Mouse (Mus musculus) heart, embryonic 12.5 days (tissue): ENCODE measurements around the gene Usp34. TPM values are rescaled to one million over a fixed set of nuclear protein-coding genes. Genes with fewer than 3 reads are reported as not detected.
A peak's percentile ranks its signal among the peaks of the same experiment; 100 is the strongest.
"Not testable (repeated sequence)": the region's sequence is repeated elsewhere in the genome, so short reads cannot be mapped to it uniquely, and the experiment has no call there.

Source experiments
- ATAC-seq: fragments of 200-750 bp; cut with Nextera tagmentation; 2 replicates; pipeline ENCODE4 v1.8.0; 2017; ENCODE audit warnings: moderate TSS enrichment, moderate library complexity; ENCODE audit not compliant: insufficient number of reproducible peaks, low FRiP score
- H3K27ac ChIP-seq: fragments of 300-500 bp; sonication (generic); 2 replicates; pipeline ENCODE4 v1.5.1; 2016; ENCODE audit warnings: mild to moderate bottlenecking, moderate library complexity; ENCODE audit not compliant: poor library complexity, severe bottlenecking
- H3K27me3 ChIP-seq: fragments of 300-500 bp; sonication (generic); replicated peaks from 2 replicates; pipeline ENCODE4 v1.6.1; 2016; ENCODE audit warnings: mild to moderate bottlenecking, moderate library complexity
- H3K36me3 ChIP-seq: fragments of 300-500 bp; sonication (generic); 2 replicates; pipeline ENCODE4 v1.6.1; 2016; ENCODE audit warnings: mild to moderate bottlenecking, moderate library complexity
- H3K4me1 ChIP-seq: fragments of 300-500 bp; sonication (generic); replicated peaks from 2 replicates; pipeline ENCODE4 v1.6.1; 2016; ENCODE audit warnings: mild to moderate bottlenecking
- H3K4me2 ChIP-seq: fragments of 300-500 bp; sonication (generic); 2 replicates; pipeline ENCODE4 v1.6.1; 2016; ENCODE audit warnings: mild to moderate bottlenecking, moderate library complexity
- H3K4me3 ChIP-seq: fragments of 300-500 bp; sonication (generic); 2 replicates; pipeline ENCODE4 v1.5.1; 2016; ENCODE audit warnings: mild to moderate bottlenecking
- H3K9ac ChIP-seq: fragments of 300-500 bp; sonication (generic); 2 replicates; pipeline ENCODE4 v1.6.1; 2016; ENCODE audit warnings: mild to moderate bottlenecking, moderate library complexity
- H3K9me3 ChIP-seq: fragments of 300-500 bp; sonication (generic); replicated peaks from 2 replicates; pipeline ENCODE4 v1.6.1; 2016; ENCODE audit warnings: mild to moderate bottlenecking, moderate library complexity
- WGBS: fragments of 180-500 bp; shearing (Covaris S2); methylation state at CpG from one replicate; pipeline ENCODE4 v1.1.7; 2016; 5-methylcytosine and 5-hydroxymethylcytosine counted together
- polyA plus RNA-seq: library from polyadenylated mRNA; unstranded; fragments of >200 nt; fragmentation: Nextera tagmentation; extraction: Ambion mirVana; gene quantifications from 2 replicates; pipeline ENCODE4 v1.2.1, GENCODE M21; 2016

The Usp34 gene
- polyA plus RNA-seq, 1 experiment from 2014 or later, result 19.2 TPM

DNA sequence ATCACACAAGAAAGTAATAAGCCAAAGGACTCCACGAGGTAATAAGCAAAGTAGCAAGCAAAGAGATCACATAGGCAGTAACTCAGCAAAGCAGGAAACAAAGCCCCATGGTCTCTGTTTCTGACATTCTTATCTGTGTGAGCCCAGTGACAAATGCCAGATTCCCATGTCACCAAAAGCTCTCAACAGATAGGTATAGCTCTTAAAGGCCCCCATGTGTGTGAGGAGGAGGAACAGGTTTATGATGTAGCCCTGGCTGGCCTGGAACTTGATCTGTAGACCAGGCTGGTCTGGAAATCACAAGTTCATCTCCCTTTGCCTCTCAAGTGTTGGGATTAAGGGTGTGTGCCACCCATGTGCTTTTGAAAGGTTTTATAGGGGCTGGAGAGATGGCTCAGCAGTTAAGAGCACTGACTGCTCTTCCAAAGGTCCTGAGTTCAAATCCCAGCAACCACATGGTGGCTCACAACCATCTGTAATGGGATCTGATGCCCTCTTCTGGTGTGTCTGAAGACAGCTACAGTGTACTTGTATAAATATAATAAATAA lies 53.1 kb downstream of the Usp34 start:
- Histone ChIP-seq H3K27ac (peak overlapping the region; percentile 54; the same call in 1 of the 2 replicates), H3K36me3 (peaks cover 41% of the 10 kb centered on the region)
- H3K27me3 ChIP-seq, H3K9me3 ChIP-seq, ATAC-seq, H3K4me1 ChIP-seq, H3K4me3 ChIP-seq, H3K4me2 ChIP-seq, H3K9ac ChIP-seq: not testable (repeated sequence)
- WGBS, result 10% methylated on average over 1 of the region's 1 CpGs

DNA sequence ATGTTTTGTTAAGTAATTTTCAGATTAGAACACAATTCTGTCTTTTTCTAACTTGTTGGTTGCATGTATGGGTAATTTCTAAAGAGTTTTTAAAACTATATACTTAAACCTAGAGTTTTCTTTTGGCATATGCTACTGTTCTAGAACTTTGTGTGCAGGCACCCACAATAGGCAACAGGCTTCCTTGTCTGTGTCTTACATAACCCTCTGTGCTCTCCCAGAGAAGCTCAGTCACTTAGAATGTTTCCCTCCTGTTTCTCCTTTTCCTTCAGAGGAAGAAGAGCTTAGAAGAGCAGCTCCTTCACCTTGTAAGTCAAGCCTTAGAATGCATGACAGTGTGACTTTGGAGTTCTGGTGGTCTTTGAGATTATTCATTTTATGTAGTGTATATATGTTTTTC lies 55.6 kb downstream of the Usp34 start:
- Histone ChIP-seq H3K9ac (no peak overlapping the region), H3K9me3 (no peaks in the 10 kb centered on the region), H3K4me3 (no peak overlapping the region), H3K4me2 (no peak overlapping the region), H3K27ac (no peak overlapping the region), H3K36me3 (peaks cover 26% of the 10 kb centered on the region), H3K4me1 (peaks cover 7% of the 10 kb centered on the region), H3K27me3 (no peaks in the 10 kb centered on the region)
- no peak for ATAC-seq

DNA sequence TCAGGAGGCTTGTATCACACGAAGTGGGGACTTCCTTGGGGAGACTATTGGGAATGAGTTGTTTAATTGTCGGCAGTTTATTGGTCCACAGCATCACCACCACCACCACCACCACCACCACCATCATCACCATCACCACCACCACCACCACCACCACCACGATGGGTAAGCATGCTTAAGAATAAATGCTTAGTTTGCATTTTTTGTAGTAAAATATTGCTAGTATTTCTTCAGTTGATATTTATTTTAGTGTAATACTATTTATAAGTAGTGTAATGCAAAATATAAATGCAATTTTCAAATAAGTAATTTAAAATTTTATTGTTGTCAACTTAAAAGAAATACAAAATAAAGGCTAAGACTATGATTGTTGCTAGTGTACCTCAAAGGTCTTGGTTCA lies 57.7 kb downstream of the Usp34 start:
- H3K4me1 ChIP-seq, result peaks cover 5% of the 10 kb centered on the region
- H3K9me3 ChIP-seq, result no peaks in the 10 kb centered on the region
- H3K27ac ChIP-seq, result no peak overlapping the region
- H3K9ac ChIP-seq, result no peak overlapping the region
- H3K27me3 ChIP-seq, result no peaks in the 10 kb centered on the region
- ATAC-seq, result no peak
- H3K36me3 ChIP-seq, result peaks cover 29% of the 10 kb centered on the region
- no peak overlapping the region for H3K4me2 ChIP-seq
- WGBS, result 90% methylated on average over 3 of the region's 3 CpGs
- no peak overlapping the region for H3K4me3 ChIP-seq

DNA sequence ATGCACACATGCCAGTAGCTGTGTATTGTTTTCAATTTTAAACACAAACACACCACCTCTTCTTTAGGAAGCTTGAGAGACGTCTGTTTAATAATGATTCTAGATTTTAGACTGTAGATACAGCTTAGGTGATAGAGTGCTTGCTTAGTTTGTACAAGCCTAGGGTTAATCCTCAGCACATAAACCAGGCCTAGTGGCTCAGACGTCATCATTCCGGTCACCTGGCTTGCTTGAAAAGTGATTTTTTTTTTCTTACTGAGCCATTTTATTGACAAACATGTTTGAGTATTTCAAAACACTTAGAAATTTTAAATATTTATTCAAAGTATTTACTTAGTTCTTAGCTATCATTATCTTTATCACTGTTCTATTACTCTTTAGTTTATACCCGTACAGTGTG lies 65.3 kb downstream of the Usp34 start:
- no peak for ATAC-seq
- Histone ChIP-seq H3K27me3 (no peaks in the 10 kb centered on the region), H3K9ac (no peak overlapping the region), H3K36me3 (peaks cover 33% of the 10 kb centered on the region), H3K4me1 (no peaks in the 10 kb centered on the region), H3K27ac (no peak overlapping the region), H3K4me2 (no peak overlapping the region), H3K4me3 (no peak overlapping the region), H3K9me3 (no peaks in the 10 kb centered on the region)
- WGBS, result 87% methylated on average over 4 of the region's 4 CpGs

DNA sequence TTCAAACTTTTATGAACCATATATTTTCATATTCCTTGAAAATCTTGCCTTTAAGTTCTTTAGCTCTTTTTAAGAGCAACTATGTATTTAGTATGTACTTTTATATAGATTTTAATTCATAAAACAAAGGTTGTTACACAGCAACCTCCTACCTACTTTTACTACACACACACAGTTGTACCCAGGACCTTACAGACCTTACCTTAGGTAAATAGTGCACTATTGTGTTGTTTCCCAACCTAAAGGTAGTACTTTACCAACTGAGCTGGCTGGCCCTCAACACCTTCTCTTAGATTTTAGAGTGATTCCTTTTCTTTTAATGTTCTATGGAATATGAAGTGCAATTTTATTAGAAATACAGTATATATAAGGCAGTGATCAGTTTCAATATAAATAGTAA lies 65.8 kb downstream of the Usp34 start:
- Histone ChIP-seq H3K4me1 (no peaks in the 10 kb centered on the region), H3K4me3 (no peak overlapping the region), H3K36me3 (peaks cover 36% of the 10 kb centered on the region), H3K27me3 (no peaks in the 10 kb centered on the region), H3K4me2 (no peak overlapping the region), H3K9ac (no peak overlapping the region), H3K27ac (no peak overlapping the region), H3K9me3 (no peaks in the 10 kb centered on the region)
- no peak for ATAC-seq

DNA sequence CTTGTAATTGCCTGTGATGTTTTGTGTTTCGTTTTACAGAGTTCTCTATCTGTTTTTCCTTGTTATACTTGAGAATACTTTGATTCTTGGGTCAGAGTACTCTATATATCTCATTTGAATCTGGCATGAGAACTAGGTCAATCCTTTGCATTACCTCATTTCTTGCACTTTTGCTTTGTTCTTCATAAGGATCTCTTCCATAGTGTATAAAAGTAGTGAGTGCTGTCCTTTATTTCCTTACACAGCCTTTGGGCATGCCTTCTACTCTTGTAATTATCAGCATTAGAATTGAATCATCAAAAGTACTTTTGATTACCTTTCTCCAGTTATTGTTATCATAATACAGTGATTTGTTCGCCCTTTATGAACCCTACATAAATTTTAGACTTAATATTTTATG lies 73.4 kb downstream of the Usp34 start:
- Histone ChIP-seq H3K9me3 (no peaks in the 10 kb centered on the region), H3K27ac (no peak overlapping the region), H3K4me3 (no peak overlapping the region), H3K27me3 (no peaks in the 10 kb centered on the region), H3K9ac (no peak overlapping the region), H3K4me2 (no peak overlapping the region), H3K36me3 (peaks cover 34% of the 10 kb centered on the region), H3K4me1 (no peaks in the 10 kb centered on the region)
- 86% methylated on average over 2 of the region's 2 CpGs for WGBS
- no peak for ATAC-seq

DNA sequence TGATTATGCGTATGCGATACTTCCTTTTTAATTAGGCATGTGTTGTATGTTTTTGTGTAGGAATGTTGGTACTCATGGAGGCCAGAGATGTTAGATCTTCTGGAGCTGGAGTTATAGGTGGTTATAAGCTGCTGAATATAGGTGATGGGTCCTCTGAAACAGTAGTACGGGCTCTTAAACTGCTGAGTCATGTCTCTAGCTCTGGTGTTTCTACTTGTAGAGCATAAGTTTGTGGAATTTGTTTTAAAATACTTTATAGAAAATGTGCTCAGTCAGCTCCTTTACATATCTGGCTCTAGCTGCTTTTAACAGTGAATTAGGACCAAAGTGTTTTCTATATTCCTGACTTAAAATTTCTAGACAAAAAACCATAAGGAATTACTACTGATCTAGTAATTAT lies 73.9 kb downstream of the Usp34 start:
- ATAC-seq, result no peak
- H3K27ac ChIP-seq, result no peak overlapping the region
- H3K36me3 ChIP-seq, result peaks cover 29% of the 10 kb centered on the region
- H3K4me1 ChIP-seq, result no peaks in the 10 kb centered on the region
- 94% methylated on average over 3 of the region's 3 CpGs for WGBS
- H3K27me3 ChIP-seq, result no peaks in the 10 kb centered on the region
- no peaks in the 10 kb centered on the region for H3K9me3 ChIP-seq
- no peak overlapping the region for H3K4me3 ChIP-seq
- no peak overlapping the region for H3K4me2 ChIP-seq
- H3K9ac ChIP-seq, result no peak overlapping the region

DNA sequence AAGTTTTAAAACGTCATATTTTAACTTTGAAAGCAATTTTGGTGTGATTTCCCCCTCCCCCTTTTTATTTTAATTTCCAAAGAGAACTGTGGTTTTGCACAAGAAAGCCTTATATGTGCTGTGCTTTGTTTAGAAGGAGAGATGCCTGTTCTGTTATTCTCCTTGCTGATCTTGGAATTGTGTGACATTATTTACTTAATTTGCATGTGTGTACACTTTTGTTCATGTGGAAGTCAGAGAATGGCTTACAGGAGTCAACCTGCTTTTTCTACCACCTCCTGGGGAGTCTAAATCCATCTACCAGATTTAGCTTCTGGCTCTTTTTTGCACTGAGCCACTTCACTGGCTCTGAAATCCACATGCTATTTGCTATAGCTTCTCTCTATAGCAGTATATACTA lies 76.1 kb downstream of the Usp34 start:
- H3K9ac ChIP-seq, result no peak overlapping the region
- peaks cover 20% of the 10 kb centered on the region for H3K36me3 ChIP-seq
- H3K4me1 ChIP-seq, result no peaks in the 10 kb centered on the region
- WGBS, result 83% methylated on average over 1 of the region's 1 CpGs
- ATAC-seq, result no peak
- no peak overlapping the region for H3K4me2 ChIP-seq
- H3K27ac ChIP-seq, result no peak overlapping the region
- H3K27me3 ChIP-seq, result no peaks in the 10 kb centered on the region
- no peaks in the 10 kb centered on the region for H3K9me3 ChIP-seq
- no peak overlapping the region for H3K4me3 ChIP-seq

DNA sequence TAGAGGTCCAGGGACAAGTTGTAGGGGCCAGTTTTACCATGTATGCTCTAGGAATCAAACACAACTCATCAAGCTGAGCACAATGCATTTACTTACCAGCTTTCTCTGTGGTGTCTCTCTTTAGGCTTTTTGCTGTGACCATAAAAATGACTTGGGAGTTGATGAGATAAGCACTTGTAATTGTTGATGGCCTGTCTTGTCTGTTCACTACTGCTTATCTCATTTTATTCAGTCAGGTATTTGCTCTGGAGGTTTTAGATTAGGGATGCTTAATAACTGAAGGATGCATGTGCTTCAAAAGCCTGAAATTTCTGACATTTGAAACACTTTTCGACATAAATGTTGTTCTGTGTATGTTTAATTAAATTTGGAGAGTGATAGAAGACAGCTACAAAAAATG lies 83.0 kb downstream of the Usp34 start:
- Histone ChIP-seq H3K9ac (no peak overlapping the region), H3K4me2 (no peak overlapping the region), H3K4me1 (no peaks in the 10 kb centered on the region), H3K4me3 (no peak overlapping the region), H3K36me3 (peaks cover 39% of the 10 kb centered on the region), H3K27ac (no peak overlapping the region), H3K9me3 (no peaks in the 10 kb centered on the region), H3K27me3 (no peaks in the 10 kb centered on the region)
- WGBS, result 90% methylated on average over 1 of the region's 1 CpGs
- ATAC-seq, result no peak

DNA sequence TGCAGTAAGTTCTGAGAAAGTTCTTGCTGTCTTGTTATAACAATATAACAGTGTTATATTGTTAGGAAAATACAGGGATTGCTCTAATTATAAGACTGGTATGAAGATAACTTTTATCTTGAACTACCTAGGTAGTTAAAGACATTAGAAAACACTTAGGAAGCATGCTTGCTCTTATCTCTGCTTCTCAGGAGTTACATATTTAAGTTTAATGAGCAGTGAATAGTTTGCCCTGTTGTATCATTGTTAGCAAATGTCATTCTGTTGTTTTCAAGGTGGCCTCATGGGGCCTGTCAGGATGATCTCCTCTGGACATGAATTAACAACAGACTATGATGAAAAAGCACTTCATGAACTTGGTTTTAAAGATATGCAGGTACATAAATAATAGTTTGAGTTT lies 85.9 kb downstream of the Usp34 start:
- Histone ChIP-seq H3K4me2 (no peak overlapping the region), H3K27me3 (no peaks in the 10 kb centered on the region), H3K9me3 (no peaks in the 10 kb centered on the region), H3K36me3 (peaks cover 62% of the 10 kb centered on the region), H3K9ac (no peak overlapping the region), H3K27ac (no peak overlapping the region), H3K4me1 (no peaks in the 10 kb centered on the region), H3K4me3 (no peak overlapping the region)
- ATAC-seq, result no peak

DNA sequence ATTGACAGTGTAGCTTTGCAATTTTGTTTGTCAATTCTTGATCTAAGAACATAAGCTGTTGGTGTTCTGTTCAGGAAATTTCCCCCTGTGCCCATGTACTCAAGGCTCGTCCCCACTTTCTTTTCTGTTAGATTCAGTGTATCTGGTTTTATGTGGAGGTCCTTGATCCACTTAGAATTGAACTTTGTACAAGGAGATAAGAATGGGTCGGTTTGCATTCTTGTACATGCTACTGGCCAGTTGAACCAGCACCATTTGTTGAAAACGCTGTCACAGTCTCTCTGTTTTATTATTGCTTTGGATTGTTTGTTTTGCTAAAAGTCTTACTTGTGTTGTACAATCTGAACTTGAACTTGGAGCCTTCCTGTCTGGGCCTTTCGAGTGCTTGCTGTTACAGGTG lies 89.9 kb downstream of the Usp34 start:
- 73% methylated on average over 4 of the region's 4 CpGs for WGBS
- Histone ChIP-seq H3K27me3 (no peaks in the 10 kb centered on the region), H3K9ac (no peak overlapping the region), H3K4me2 (no peak overlapping the region), H3K4me1 (no peaks in the 10 kb centered on the region), H3K27ac (no peak overlapping the region), H3K36me3 (peaks cover 62% of the 10 kb centered on the region), H3K9me3 (no peaks in the 10 kb centered on the region), H3K4me3 (no peak overlapping the region)
- no peak for ATAC-seq

DNA sequence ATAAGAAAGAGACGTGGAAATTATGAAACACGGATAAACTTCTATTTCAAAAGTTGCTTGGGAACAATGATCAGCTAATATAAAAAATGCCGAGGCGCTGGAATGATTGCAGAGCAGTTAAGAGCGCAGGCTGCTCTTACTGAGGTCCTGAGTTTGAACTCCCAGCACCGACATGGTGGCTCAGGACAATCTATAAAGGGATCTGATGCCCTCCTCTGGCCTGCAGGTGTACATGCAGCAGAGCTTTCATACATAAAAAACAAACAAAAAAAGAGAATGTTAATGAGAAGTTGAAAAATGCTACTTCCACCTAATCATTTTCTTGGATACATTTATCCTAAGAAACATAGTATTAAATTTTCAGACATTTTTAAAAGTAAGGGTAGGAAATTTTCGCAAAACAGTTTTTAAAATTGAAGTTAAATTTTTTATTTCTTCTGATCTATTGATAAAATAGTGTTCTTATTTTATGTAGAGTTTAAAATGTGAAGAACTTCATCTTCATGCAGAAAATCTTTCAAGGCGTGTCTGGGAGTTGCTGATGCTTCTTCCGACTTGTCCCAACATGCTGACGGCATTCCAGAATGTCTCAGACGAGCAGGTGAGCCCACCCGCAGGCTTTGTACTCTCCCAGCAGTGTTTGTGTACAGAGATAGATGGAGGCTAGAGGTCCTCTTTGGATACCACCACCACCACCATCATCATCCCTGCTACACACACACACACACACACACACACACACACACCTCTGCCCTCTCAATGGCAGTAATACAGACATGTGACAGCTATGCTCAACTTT lies 94.5 kb downstream of the Usp34 start:
- H3K27ac ChIP-seq, result no peak overlapping the region
- H3K27me3 ChIP-seq, result no peaks in the 10 kb centered on the region
- no peak overlapping the region for H3K4me2 ChIP-seq
- no peaks in the 10 kb centered on the region for H3K9me3 ChIP-seq
- no peak overlapping the region for H3K4me3 ChIP-seq
- WGBS, result 88% methylated on average over 12 of the region's 12 CpGs
- H3K9ac ChIP-seq, result no peak overlapping the region
- H3K4me1 ChIP-seq, result no peaks in the 10 kb centered on the region
- no peak for ATAC-seq
- peaks cover 52% of the 10 kb centered on the region for H3K36me3 ChIP-seq
